Mouse (Mus musculus) embryo, embryonic 11 days (tissue): ENCODE results near the gene Gpank1.
A peak's percentile ranks its signal among the peaks of the same experiment; 100 is the strongest.

ENCODE experiments used
- DNase-seq: peaks from one replicate; pipeline ENCODE4 v3.0.0-alpha.2; 2015

Gene Gpank1

DNA sequence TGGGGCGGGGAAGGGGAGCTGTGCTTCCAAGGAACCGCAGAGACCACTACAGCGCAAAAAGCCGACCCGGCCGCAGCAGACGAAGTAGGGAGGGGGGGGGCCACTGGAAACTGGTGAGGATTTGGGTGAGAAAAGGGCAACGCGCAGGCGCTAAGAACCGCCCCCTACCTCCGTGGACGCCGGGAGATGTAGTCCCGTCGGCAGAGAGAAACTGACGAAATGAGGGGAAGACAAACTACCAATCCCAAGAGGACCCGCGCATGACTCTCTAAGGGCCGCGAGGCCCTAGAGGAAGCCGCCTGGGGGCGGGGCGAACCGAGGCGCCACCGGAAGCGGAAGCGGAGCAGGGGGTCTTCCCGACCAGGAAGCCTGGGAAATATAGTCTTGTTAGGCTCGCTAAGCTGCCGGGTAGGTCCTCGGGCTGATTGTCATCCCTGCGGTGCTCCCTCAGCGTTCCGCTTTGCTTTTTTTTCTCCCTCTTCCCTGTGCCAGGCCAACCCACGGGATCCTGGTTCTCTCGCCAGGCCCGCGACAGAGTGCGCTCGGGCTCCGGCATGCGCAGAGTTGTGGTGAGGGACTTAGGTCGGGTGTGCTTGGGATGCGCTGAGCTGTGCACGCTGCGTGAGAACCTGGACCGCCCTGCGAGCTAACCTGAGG is at the start of gene Gpank1:
Gene Gpank1 (plus strand): TSS at position 313 of the 657 bp plus-strand sequence.
- DNase-seq, result peak; percentile 100

DNA sequence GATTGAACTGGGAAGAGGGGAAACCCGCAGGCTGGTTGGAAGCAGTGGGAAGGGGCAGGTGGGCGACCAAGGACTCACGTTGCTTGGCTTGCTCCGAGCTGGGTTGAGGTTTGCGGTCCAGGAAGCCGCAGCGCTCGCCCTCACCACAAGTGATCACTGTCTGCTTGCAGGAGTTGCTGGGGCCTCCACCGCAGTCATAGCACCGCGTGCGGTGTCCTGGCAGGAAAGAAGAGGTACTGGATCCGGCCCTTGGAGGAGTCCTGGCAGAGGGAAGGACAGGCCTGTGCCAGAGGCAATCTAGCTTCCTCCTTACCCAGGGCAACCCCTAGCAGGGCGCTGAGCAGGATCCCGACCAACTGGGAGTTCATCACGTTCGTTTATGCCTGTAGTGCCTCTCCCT is 47.2 kb upstream of the Gpank1 start:
- DNase-seq, result no peak

DNA sequence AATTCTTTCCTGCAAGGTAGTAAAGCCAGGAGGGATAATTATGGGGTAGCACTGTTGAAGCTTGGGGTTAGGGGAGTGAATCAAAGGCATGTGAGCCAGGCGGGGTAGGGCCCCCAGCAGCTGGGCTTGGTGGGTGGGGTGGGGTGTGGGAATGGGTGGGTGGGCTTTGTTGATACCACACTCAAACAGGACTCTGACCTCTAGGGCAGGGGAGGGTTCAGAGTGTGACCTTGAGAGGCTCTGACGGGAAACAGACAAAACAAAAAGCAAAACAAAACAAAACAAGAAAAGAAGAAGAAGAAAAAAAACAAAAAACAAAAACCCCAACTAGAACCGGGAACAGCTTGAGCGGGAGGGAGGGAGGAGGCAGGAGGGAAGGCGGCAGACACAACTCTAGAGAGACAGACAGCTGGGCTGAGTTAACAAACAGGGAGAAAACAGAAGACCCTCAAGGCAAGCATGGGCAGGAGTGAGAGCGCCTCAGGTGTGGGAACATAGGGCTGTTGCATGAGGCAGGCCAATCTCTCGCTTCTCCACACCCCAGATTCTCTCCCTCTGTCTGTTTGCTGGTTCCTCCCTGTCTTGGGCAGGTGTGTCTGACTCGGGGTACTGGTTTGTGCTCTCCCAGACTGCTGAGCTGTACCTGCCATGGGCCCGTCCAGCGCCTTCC is 44.6 kb upstream of the Gpank1 start, which contains the start of gene Ly6g6e:
Gene Ly6g6e (plus strand): TSS at position 396 of the 670 bp plus-strand sequence.
- DNase-seq, result no peak

DNA sequence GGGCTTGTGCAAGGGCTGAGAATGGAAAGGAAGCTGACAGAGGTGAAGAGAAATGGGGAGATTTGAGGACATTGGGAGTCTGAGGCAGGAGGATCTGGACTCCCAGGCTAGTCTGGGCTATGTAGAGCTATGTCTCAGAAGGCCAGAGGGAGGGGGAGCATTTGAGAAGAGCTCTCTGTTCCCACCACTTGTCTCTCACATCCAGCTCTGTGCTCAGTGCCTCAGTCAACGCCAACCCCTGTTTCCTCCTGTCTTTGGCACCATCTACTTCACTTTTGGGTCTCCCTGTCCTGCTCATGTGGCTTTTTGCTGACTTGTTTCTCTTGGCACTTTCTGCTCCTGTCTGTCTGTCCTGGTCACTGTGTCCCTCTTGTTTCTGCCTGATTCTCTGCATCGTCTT is 44.0 kb upstream of the Gpank1 start:
- DNase-seq, result no peak

DNA sequence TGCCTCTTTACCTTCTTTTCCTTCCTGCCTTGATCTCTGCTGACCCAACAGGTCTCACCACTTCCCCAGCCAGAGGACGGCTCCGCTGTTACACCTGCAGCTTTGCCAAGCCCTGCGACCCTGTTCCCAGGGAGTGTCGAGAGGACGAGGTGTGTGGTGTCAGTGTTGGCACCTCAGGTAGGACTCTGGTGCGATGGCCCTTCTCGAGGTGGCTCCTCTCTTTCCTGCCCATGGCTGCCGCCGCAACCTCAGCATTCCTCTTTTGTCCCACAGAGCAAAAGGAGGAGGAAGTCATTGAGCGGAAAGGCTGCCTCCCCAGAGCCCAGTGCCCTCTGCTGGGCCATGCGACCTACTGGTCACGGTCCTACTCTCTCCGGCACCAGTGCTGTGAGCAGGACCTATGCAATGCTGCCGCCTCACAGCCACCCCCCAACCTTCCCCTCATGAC is 43.4 kb upstream of the Gpank1 start, which contains the start of gene Ly6g6d:
Gene Ly6g6d (minus strand): TSS at position 280 of the 448 bp plus-strand sequence.
- peak; percentile 64 for DNase-seq

DNA sequence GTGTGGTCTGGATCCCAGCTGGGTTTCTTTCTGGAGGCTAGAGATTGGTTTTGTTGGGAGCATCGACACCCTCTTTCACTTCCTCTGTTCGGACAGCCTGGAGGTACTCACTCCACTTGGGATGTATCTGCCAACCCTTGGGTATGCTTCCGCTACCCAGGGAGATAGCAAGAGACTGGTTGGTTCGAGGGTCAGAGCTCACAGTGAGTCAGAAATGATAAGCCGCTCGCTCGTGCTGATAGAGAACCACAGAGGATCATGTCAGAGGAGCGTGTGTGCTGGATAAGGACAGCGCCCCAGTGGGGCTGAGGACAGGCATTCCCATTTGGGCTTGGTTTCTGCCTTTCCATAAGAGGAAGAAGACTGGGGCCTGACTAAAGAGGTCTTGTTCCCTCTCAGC is 41.5 kb upstream of the Gpank1 start:
- no peak for DNase-seq

DNA sequence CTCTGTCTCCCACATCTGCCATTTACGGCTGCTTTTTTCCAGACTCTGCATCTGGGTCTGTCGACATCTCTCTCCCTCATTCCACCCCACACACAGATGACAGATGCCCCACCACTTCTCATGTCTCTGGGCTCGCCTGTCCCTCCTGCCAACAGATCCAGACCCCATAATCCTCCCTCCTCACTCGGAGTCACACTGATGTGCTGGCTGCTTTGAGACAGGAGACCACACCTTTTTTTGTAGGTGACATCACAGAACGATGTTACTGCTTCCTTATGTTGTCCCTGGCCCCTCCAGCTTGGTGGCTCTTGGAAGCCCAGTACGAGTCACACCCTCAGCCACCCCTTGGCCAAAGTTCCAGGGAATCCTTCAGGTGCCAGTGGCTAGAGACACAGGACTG is 41.0 kb upstream of the Gpank1 start:
- no peak for DNase-seq

DNA sequence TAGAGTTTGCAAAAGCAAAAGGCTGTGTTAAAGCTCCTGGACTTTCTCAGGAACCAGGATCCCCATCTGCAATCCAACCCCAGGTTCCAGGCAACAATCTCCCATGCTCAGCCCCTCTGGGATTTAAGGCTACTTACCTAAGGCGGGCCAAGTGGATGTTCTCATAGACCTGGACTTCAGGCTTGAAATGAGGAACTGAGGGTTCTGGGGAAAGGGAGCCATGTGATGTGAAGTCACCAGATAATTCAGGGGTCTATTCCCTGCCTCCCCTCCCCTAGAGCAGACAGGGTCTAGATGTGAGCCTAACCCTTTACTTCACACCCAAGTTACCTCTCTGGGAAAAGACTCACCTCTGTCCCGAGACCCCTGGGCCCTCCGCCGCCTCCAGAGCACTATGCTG is 40.5 kb upstream of the Gpank1 start:
- no peak for DNase-seq

DNA sequence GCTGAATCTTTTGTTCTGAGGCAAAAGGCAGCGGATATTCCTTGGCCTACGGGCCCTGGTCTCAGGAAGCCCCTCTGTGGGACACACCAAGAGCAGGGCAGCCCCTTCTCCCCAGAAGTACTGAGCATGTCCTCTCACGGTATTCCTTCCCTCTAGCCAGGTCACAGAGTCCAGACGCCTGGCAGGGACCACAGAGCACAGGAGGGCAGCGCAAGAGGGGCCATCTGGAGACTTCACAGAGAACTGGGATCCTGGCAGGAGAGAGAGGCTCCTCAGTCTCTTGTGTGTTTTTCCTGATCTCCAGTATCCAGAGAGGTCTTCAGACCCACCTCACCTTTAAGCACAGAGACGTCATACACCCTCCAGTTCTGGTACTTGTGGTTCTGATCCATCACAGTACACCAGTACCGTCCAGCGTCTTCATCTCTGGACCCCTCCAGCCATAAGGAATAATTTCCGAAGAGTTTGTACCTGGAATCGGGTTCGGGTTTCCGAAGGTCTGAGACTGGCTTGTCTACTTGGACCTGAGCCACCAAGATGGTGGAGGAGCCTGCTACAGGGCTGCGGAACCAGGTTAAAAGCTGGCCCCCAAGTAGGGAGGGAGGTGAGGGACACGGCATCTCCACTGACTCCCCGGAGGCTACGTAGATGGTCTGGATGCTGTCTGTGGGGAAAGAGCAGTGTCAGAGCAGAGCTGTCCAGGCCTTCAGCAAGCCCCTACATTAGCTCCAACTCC is 38.2 kb upstream of the Gpank1 start:
- DNase-seq, result no peak

DNA sequence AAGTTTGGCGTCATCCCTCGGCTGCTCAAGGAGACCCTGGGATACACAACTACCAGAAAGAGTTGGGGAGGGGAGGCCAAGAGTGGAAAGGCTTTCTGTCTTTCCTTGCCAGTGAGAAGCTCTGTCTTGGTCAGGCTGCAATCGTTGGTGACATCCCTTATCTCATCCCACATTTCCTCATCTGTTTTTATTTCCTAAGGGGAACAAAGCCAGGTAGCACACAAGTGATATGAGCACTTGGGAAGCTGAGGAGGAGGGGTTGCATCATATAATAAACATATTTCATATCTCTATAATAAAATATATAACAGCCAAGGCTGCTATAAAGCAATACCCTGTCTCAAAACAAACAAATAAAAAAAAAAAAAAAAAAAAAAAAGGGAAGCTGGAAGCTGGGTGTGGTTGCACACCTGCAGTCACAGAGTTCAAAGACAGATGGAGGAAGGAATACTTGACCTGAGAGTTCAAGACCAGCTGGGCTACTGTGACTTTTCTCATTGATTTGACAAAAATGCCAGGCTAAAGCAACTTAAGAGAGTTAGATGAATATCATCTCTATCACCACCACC is 37.2 kb upstream of the Gpank1 start:
- DNase-seq, result no peak

DNA sequence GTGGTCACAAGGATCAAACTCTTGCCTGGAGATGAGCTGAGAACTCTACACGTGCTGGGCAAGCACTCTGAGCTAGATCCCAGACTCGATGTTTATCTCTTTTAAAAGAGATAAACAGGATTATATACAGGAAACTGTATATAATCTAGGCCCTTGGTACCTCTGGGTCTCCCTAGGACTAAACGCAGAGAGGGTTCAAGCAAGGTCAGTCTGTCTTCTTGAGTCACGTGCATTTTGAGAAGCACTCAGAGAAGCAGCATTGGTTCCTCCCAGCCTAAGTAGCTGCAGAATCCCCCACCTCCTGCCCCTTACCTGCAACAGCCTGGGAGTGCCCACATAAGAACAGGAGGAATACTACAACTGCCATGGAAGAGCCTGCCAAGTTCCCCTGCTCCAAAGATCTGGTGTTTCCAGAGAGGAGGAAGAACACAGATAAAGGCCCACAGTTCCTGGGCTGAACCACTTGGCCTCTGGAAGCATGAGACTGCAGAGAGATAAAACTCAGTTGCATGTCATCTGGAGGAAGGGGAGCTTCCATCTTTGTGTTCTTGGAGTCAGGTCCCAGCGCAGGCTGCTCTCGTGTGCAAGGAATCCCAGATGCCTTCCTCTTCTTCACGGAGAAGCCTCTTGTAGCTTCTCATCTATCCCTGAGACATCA is 35.9 kb upstream of the Gpank1 start, which contains the start of gene Ly6g6f:
Gene Ly6g6f (minus strand): TSS at position 403 of the 658 bp plus-strand sequence.
- no peak for DNase-seq

DNA sequence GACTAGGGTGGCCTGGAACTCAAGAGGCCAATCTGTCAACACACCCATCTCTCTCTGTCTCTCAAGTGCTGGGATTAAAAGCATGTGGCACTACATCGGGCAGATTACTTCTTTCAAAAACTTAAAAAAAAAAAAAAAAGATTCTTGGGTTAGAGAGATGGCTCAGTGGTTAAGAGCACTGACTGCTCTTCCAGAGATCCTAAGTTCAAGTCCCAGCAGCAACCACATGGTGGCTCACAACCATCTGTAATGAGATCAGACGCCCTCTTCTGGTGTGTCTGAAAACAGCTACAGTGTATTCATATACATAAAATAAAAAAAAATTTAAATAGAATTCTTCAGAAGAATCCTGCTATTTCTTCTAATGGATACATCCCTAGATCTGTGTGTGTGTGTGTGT is 33.1 kb upstream of the Gpank1 start:
- DNase-seq, result no peak

DNA sequence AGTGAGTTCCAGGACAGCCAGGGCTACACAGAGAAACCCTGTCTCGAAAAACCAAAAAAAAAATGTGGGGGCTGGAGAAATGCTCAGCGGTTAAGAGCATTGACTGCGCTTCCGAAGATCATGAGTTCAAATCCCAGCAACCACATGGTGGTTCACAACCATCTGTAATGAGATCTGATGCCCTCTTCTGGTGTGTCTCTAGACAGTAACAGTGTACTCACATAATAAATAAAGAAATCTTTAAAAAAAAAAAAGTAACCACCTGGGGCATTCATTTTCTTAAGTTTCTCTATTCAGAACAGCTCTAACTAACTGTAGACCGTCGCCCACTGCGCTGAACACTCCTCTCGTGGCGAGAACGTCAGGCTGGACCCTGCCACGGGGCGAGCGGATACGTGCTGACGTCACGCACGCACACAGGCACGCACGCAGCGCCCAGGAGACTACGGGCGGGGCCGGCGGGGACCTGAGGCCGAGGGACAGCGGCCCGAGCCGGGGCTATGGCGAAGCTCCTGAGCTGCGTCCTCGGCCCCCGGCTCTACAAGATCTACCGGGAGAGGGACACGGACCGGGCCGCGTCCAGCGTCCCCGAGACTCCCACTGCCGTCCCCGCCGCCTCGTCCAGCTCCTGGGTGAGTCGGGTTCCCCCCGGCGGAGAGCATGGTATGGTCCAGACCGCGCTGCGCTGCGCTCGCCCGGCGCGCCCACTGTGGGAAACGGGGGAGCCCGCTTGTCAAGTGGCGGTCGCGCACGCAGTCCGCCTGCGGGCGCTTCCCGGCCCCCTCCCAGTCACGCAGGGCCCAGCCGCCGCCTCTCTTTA is 32.2 kb upstream of the Gpank1 start, which contains the start of gene Abhd16a:
Gene Abhd16a (plus strand): TSS at position 439 of the 820 bp plus-strand sequence.
- peak; percentile 98 for DNase-seq

DNA sequence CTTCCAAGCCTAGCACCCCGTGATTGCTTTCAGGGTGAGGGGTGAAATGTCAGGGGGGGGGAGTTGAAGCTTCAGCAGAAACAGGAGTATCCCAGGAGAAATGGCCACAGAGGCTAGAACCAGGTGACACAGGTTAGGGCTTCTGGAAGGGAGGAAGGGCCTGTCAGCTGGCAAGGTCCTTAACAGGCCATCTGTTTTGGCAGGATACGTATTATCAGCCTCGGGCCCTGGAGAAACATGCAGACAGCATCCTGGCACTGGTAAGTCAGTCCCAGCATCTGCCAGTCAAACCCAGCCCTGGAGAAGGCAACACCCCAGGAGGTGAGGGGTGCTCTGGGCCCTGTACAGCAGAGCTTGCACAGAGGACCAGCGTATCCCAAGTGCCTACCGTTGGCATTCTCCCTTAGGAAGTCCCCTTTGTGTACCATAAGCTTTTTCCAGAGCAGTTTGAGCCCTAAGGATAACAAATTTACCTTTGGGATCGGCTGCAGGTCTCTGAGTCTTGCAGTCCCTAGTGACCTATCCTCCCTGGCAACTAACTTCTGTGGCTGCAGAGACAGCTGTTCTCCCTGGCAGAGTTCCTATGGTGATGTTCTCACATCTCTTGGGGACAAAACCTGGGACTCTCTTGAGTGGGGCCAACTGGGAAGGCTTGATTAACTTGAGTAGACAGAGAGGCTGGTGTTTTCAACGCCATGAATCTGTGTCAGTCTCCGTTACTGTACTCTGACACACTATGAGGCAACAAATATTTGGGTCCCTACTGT is 30.9 kb upstream of the Gpank1 start:
- DNase-seq, result no peak

DNA sequence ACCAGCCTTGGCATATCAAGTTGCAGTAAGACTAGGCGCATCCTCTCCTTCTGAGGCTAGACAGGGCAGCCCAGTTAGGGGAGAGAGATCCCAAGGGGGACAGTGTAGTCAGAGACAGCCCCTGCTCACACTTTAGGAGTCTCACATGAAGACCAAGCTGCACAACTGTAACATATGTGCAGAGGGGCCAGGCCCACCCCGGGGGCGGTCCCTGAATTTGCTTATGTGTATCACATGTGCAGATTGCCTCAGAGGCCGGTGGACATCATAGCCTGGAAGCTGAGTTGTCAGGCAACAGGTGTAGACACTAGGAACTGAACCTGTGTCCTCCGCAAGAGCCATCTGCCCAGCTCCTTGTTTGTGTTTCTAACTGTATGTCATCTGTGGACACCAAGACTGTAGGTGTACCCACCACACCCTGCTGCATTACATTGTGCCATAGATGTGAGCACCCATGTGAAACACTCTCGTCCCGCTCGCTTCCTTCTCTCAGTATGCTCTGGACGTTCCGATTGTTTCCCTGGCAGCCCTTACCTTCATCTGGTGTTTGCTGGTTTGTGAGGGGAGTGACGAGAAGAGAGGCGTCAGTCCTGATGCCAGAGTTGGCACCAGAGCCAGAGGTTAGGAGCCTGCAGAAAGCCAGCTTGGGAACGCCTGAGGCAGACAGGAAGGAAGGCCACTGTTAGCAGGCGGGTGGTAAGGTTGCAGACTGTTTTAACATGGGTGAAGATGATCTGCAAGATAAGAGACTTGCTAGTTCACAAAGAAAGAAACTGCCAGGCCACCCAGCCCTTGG is 28.7 kb upstream of the Gpank1 start:
- DNase-seq, result no peak

DNA sequence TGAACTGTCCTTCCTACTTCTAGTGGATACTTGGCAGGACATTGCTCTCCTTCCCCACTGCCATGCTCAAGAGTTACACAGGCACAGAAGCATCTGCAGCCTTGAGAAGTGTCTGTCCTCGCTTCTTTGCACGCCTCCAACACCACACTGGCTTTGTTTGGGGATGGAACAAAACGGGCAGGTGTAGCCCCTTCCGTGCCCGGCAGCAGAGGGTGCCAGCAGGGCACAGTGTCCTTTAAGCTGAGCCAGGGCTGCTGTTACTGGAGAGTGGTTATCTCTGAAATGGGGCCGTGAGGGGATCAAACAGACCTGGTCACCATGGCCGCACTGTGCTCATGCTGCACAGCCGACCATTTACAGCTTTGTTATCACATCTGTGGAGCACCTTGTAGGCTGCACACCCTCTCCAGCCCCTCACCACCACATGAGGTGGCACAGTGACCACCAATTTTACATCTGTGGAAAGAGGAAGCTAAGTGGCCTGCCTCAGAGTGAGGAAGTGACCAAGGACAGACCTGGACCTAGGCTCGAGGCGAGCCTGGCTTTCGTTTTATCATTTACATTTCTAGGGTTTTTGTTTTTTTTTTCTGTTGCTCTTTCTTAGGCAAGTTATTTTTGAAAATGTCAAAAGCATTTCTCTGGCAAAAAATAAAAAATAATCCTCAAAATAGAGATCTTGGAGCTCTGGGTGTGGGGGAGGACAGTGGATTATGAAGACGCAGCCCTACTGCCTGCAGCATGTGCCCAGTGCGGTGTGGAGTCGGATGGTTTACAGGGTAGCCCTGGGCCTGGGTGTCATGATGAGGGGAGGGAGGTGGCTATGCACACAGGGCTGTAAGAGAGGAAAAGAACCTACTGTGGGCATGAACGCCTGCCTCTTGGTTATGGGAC is 26.5 kb upstream of the Gpank1 start:
- DNase-seq, result no peak

DNA sequence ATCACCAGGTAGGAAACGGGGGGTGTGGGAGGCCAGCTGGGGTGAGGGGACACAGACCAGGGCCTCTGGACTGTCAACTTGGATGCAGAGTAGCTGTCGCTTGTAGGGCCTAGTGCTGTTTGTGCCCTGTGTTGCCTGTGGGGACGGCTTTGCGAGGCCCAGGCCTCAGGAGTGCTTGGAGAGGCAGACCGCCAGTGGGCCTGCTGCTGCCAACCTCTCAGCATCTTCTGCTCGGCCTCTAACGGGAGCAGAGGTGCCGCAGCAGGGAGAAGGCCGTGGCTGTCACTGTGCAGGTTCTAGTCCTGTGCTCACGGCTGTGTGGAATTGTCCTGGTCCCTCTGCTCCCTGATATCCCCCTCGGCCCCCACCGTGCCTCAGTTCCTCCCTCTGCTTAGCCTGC is 24.7 kb upstream of the Gpank1 start:
- DNase-seq, result no peak

DNA sequence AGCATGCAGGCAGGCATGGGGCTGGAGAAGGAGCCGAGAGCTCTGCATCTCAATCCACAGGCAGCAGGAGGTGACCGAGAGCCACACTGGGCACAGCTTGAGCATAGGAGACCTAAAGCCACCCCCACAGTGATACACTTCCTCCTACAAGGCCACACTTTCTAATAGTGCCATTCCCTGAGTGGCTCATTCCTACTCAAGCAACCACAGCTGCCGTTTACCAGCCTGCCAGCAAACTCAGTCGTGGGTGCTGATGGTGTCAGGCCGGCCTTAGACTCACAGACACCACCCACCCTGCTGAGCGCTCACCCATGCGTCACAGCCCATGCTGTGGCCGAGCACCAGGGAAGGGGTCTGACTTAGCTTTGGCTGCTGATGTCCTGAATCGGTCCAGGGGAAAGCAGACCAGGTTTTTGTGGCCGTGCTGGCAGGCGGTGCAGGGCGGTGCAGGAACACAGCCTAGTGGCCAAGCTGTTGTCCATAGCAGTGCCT is 24.0 kb upstream of the Gpank1 start:
- no peak for DNase-seq
